Mouse (Mus musculus) midbrain, embryonic 16.5 days (tissue): Measurements from ENCODE around the gene Arhgap27. TPM values are rescaled to one million over a fixed set of nuclear protein-coding genes. Genes with fewer than 3 reads are reported as not detected.

ENCODE experiments used
- polyA plus RNA-seq: library from polyadenylated mRNA; unstranded; fragments of >200 nt; fragmentation: Nextera tagmentation; extraction: Ambion mirVana; gene quantifications from 2 replicates; pipeline ENCODE4 v1.2.1, GENCODE M21; 2015

Arhgap27 gene
- polyA plus RNA-seq, 1 experiment from 2014 or later = 4.4 TPM

Other genes starting within 250 kb of the Arhgap27 start
- 4.1 and 4.2 TPM in 2 replicates for gene Hexim1, start 247.5 kb downstream of the Arhgap27 start, polyA plus RNA-seq
- 29.9 and 37.0 TPM in 2 replicates for gene Hexim2, start 231.3 kb downstream of the Arhgap27 start, polyA plus RNA-seq
- gene Fmnl1, start 192.6 kb downstream of the Arhgap27 start, polyA plus RNA-seq = 5.7 and 6.3 TPM in 2 replicates
- gene 1700023F06Rik, start 155.1 kb downstream of the Arhgap27 start, polyA plus RNA-seq = 2.3 and 3.1 TPM in 2 replicates
- 1.2 and 1.3 TPM in 2 replicates for gene Spata32, start 145.3 kb downstream of the Arhgap27 start, polyA plus RNA-seq
- gene Map3k14, start 96.2 kb downstream of the Arhgap27 start, polyA plus RNA-seq = 4.4 TPM in 2 replicates
- gene Plekhm1, start 49.0 kb upstream of the Arhgap27 start, polyA plus RNA-seq = 8.9 and 9.6 TPM in 2 replicates
- not detected in 2 replicates for gene Lrrc37a, start 140.9 kb upstream of the Arhgap27 start, polyA plus RNA-seq